Mouse (Mus musculus) MEL (cell line): ENCODE data around the gene Soga1.

Experiments
- CTCF ChIP-seq, 3 experiments: IDR thresholded peaks in 2 of 3; conservative IDR thresholded peaks in 1 of 3; 2 replicates each; pipeline ENCODE4 v1.5.1; 2011 to 2012; ENCODE audit warnings: low read length in 3 of 3, low read depth in 2 of 3, mild to moderate bottlenecking in 2 of 3, improper control_type of control experiment in 1 of 3, inconsistent platforms in 1 of 3, mixed read lengths in 1 of 3, moderate library complexity in 1 of 3; ENCODE audit not compliant: control insufficient read depth in 1 of 3, insufficient read depth in 1 of 3, poor library complexity in 1 of 3, severe bottlenecking in 1 of 3
- EP300 ChIP-seq, 2 experiments: IDR thresholded peaks; 2 replicates each; pipeline ENCODE4 v1.6.1; 2011; ENCODE audit warnings: improper control_type of control experiment in 2 of 2, low read length in 2 of 2, low read depth in 1 of 2, mild to moderate bottlenecking in 1 of 2
- NRF1 ChIP-seq: IDR thresholded peaks from 2 replicates; pipeline ENCODE4 v1.6.1; 2014; ENCODE audit warnings: low read depth, mild to moderate bottlenecking, inconsistent platforms, low read length, improper control_type of control experiment, moderate library complexity; ENCODE audit not compliant: poor library complexity, insufficient read depth, severe bottlenecking
- TBP ChIP-seq: IDR thresholded peaks from 2 replicates; pipeline ENCODE4 v1.8.0; 2011; ENCODE audit warnings: low read depth, low read length, improper control_type of control experiment
- USF1 ChIP-seq: IDR thresholded peaks from 2 replicates; pipeline ENCODE4 v1.6.1; 2014; ENCODE audit warnings: low read depth, mild to moderate bottlenecking, inconsistent platforms, low read length, improper control_type of control experiment, moderate library complexity
- ZC3H11A ChIP-seq: IDR thresholded peaks from 2 replicates; pipeline ENCODE4 v1.6.1; 2012; ENCODE audit warnings: low read depth, mild to moderate bottlenecking, inconsistent platforms, low read length, improper control_type of control experiment

DNA sequence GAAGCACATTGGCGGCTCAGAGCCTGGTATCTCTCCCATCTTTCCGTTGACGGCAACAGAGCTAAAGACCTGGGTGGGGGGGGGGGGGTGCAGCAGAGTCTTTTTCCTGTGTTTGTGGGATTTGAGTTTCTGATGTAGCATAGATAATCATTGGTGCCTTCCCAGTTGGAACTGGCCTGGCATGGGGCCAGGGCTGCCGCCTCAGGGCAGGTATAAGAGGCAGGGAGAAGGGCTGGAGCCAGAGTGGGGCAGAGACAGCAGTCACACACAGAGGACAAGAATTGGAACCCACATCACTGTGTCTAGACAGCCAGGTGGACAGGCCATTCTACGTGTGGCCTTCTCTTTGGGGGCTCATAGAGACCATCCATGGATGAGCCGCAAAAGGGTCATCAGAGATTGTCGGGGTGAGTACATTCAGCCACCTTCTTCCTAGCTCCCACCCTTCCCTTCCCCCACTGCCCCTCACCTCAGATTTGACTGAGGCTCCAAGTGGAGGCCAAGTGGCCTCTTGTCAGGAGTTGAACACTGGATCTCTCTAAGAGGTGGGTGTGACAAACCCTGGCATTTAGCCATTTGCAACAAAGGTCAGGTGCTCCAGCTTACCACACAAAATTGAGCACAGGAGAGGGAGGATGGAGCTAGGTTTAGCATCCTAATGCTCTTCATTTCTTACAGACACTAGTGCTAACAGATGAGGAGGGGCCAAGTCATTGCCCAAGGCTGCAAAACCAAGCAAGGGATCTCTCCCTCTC lies 6.0 kb upstream of the Soga1 start:
- TF ChIP-seq CTCF (IDR thresholded peaks at IDR 0.05 in 2 of 3, conservative IDR thresholded peaks at IDR 0.05 in 1 of 3; ENCODE audit: control insufficient read depth in 1 of 3, insufficient read depth in 1 of 3, low read depth in 2 of 3, low read length in 3 of 3, poor library complexity in 1 of 3, severe bottlenecking in 1 of 3) = no peak
- no peak for TF ChIP-seq USF1
- TF ChIP-seq NRF1 = no peak
- TF ChIP-seq ZC3H11A = no peak
- no peak for TF ChIP-seq TBP
- TF ChIP-seq EP300 (IDR thresholded peaks at IDR 0.05; ENCODE audit: low read depth in 1 of 2, low read length in 2 of 2) = no peak
